Mouse (Mus musculus): ENCODE data around the gene Chm. TPM values are rescaled to one million over a fixed set of nuclear protein-coding genes. Genes with fewer than 3 reads are reported as not detected.
"Not testable (repeated sequence)": the region's sequence is repeated elsewhere in the genome, so short reads cannot be mapped to it uniquely, and the experiment has no call there.

The Chm gene
- total RNA-seq (2021), result 10 to 100 TPM; 37.2 to 40.5 TPM

DNA sequence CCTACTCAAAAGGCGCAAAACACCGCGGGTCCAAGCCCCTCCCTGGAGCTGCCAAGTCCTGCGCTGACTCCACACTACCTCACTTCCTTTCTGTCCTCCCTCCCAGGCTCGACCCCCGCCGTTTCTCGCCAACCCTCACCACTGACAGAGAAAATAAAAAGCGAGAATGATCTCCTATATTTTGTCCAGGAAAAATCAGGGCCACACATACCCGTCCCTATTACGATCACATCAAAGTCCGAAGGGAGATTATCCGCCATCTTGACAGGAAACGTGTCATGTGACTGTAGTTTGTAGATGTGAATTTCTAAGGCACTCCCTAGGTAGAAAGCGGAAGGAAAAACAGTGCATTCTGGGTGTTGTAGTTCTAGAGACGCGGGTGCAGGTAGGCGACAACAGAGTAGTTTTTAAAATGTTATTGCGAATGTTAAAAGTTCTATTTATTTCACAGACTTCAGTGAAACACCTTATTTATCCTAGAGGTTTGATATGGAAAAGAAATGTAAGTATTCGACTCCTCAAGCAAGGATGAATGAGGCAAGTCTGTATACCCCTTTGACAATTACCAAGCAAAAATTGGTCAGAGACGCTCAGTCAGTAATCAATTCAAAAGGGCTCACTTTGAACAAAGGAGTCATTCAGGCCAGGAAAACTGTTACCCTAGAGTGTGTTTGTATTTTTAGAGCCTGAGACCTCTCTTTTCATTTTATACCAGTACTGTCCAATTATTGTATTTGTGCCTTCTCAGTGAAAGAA, at the start of gene Chm:
Chm (minus strand) TSS at position 288 of the 756 bp plus-strand sequence.
- intact Hi-C loops (cut with DNase I), result no loop called here

DNA sequence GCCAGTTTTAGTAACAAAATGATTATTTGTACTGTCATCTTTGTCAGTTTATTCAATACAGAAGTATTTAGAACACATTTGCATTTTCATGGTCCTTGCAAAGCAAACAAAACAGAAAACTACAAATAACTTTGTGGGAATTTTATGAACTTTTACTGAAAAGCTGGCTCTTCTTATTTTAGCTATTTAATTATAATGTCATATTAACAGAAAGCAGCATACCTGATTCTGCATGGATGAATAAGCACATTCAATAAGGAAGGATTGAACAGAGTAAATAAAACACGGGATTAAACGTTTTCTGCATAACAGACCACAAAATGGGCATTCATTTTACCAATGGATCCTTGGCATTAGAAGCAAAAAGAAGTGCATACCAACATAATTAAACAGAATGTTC, 8.6 kb upstream of the Chm start:
- DNase-seq (ENCODE audit: low spot score in 2 of 2), result no peak
- intact Hi-C loops (cut with DNase I), result no loop called here

More for the DNA sequence above, at the start of gene Chm:
- DNase-seq (ENCODE audit: low spot score in 2 of 2), result peak; percentile 50 to 79

DNA sequence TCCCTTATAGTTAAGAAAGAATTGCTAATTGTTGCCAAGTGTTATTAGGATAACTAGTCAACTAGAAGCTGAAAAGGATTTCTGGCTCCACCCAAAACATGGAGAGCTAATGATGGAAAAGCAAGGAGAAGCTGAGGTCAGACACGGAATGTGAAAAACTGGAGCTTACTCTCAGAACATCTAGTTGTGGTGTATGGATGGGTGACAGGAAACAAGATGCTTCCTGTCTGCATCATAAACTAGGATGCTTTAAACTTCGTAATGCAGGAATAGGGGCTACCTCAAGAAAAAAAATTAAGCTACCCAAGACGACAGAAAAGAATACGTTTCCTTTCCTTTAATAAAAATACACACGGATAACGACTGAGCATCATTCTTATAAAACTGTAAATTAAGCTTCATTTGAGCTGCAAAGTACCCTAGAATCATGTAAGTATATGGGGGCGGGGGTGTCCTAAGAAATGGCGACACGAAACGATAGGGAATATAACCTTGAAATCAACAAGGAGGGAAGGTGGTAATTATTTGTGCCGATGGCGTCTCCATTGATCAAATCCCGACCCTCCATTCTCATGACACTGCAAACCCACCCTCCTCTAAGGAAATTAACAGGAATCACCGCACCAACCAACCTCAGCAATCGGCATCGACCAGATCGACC, 618 bp downstream of the Chm start:
- DNase-seq (ENCODE audit: low spot score in 2 of 2), result peak in 1 of 2 experiments; percentile 3
- intact Hi-C loops (cut with DNase I), result no loop called here

DNA sequence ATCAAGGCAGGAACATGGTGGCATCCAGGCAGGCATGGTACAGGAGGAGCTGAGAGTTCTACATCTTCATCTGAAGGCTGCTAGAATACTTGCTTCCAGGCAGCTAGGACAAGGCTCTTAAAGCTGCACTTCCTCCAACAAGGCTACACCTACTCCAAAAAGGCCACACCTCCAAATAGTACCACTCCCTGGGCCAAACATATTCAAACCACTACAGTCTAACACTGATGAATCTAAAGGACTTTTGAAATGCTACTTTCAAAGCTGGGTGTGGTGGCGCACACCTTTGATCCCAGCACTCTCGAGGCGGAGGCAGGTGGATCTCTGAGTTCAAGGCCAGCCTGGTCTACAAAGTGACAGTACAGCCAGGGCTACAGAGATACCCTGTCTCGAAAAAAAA, 4.5 kb downstream of the Chm start:
- intact Hi-C loops (cut with DNase I); DNase-seq (ENCODE audit: low spot score in 2 of 2): not testable (repeated sequence)

- no peak for DNase-seq (ENCODE audit: low spot score in 2 of 2)
- intact Hi-C loops (cut with DNase I), result no loop called here
Observed at GRCm38 (mm10) chrX:113172766-113173165, 12.6 kb downstream of the Chm start.

DNA sequence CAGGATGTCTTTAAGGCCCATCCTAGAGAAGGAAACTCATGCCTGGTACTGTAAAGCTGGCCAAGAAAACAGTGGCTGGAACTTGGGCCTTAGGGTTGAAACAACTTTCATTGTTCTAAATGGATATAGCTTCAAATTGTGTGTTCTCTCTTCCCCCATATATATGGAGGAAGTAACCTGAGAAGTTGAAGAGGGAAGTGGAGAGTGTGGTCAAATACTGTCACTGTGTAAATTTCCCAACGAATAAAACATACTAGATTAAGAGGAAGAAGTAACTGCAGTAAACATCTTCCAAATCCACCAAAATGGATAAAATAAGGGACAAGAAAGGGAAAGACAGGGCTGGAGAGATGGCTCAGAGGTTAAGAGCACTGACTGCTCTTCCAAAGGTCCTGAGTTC, 13.0 kb downstream of the Chm start:
- intact Hi-C loops (cut with DNase I), result no loop called here
- no peak for DNase-seq (ENCODE audit: low spot score in 2 of 2)

DNA sequence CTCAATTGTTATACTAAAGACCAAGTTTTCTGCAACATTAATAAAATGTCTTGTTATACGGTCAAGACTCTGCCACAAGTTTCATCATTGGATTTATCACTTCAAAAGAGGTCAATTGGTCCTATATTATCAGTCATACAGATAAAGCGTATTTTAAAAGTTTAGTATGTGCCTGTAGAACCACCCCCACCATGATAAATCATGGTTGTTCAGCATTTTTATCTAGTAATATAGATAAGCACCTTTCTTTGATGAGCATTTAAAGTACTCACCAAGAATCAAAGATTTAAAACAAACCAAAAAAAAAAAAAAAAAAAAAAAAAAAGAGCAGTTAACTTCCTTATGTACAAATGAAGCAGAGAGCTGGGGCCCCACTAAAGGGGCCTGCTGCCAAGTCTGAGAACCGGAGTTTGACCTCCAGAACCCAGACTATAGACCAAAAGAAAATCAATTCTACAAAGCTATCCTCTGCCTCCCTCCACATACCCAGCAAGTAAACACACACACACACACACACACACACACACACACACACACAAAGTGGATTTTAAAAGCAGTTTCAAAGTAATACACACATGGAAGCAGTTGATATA, 25.0 kb downstream of the Chm start:
- intact Hi-C loops (cut with DNase I), result no loop called here
- DNase-seq (ENCODE audit: low spot score in 2 of 2), result no peak

GRCm38 (mm10) chrX:113084171-113084570, 101.1 kb downstream of the Chm start:
- intact Hi-C loops (cut with DNase I), result no loop called here
- no peak for DNase-seq (ENCODE audit: low spot score in 2 of 2)

GRCm38 (mm10) chrX:113076053-113076452, 109.3 kb downstream of the Chm start:
- DNase-seq (ENCODE audit: low spot score in 2 of 2), result no peak
- intact Hi-C loops (cut with DNase I), result no loop called here

DNA sequence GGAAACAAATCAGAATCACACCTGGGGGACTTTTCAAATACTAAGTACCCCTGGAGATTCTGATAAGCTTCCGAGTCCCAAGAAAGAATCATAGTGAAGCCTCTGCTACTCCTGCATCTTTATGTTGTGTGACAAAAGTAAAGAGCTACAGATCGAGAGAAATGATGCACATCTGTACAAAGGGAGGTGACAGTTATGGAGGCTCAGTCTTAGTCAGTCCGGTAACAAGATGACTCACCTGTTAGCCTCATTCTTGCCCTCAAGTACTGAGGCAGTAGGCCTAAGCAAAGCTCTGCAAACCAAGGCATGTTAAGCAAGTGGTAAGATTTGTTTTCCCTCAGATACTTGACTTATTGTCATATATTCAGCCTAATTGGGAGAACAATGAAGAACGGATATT, 110.5 kb downstream of the Chm start:
- no peak for DNase-seq (ENCODE audit: low spot score in 2 of 2)
- intact Hi-C loops (cut with DNase I), result no loop called here

DNA sequence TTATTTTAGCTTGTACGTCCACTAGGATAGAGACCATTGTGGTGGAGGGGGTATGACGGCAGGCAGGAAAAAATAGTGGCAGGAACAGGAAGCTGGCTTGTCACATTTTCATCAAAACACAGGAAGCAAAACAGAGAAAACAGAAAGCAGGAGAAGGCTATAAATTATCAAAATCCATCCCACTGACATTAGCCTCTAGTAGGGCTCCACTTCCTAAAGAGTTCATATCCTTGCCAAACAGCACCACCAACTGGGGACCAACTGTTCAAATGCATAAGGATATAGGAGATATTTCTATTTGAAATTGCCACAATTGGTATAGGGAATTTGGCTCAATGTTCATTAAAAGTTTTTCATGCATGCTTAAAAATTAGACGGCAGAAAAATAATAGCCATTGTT, 181.7 kb downstream of the Chm start:
- DNase-seq (ENCODE audit: low spot score in 2 of 2), result no peak
- intact Hi-C loops (cut with DNase I), result no loop called here

GRCm38 (mm10) chrX:113002192-113002591, 183.1 kb downstream of the Chm start:
- intact Hi-C loops (cut with DNase I), result no loop called here

More at GRCm38 (mm10) chrX:113002192-113002591, 183.1 kb downstream of the Chm start:
- DNase-seq (ENCODE audit: low spot score in 2 of 2), result no peak

Small RNA genes within 50 kb of the gene (microRNA-seq; reads per million reads assigned to microRNA genes)
- gene Mir361, result 4,467 to 4,803 reads per million in 2 experiments

Other genes starting within 250 kb of the Chm start
- 1 to 10 TPM in 1 of 2 experiments, under 1 TPM in 1; 0.34 to 1.0 TPM for gene Dach2, start 112.0 kb upstream of the Chm start, total RNA-seq (2021)

All from left cerebral cortex, postnatal 25 days (tissue).